Mouse (Mus musculus): Measurements from ENCODE around the gene Ints14.

The Ints14 gene

GRCm38 (mm10) chr9:65016241-65016977 is 55.7 kb downstream of the Ints14 start:
- in situ Hi-C loops (cut with MboI; ENCODE audit: unreplicated experiment in 2 of 2) = loop anchor here in 1 of 2 experiments (10.0 kb wide), 1 partner anchor 108 kb away; no protein-coding TSS in a partner anchor

- in situ Hi-C loops (cut with MboI; ENCODE audit: unreplicated experiment in 2 of 2) = loop anchor here in 1 of 2 experiments (10.0 kb wide), 1 partner anchor 108 kb away; no protein-coding TSS in a partner anchor
These were observed 56.5 kb downstream of the Ints14 start for GRCm38 (mm10) chr9:65016978-65017827.

GRCm38 (mm10) chr9:65017896-65018295 is 57.2 kb downstream of the Ints14 start:
- in situ Hi-C loops (cut with MboI; ENCODE audit: unreplicated experiment in 2 of 2) = loop anchor here in 1 of 2 experiments (10.0 kb wide), 1 partner anchor 107 kb away; no protein-coding TSS in a partner anchor

- in situ Hi-C loops (cut with MboI; ENCODE audit: unreplicated experiment in 2 of 2) = loop anchor here in 1 of 2 experiments (10.0 kb wide), 1 partner anchor 106 kb away; no protein-coding TSS in a partner anchor
These were observed 58.0 kb downstream of the Ints14 start for GRCm38 (mm10) chr9:65018588-65019121.

- in situ Hi-C loops (cut with MboI; ENCODE audit: unreplicated experiment in 2 of 2) = loop anchor here in 1 of 2 experiments (10.0 kb wide), 1 partner anchor 106 kb away; no protein-coding TSS in a partner anchor
These were observed 58.4 kb downstream of the Ints14 start for GRCm38 (mm10) chr9:65019146-65019545.

GRCm38 (mm10) chr9:65020128-65020527 is 59.4 kb downstream of the Ints14 start:
- in situ Hi-C loops (cut with MboI; ENCODE audit: unreplicated experiment in 2 of 2) = loop anchor here in 1 of 2 experiments (10.0 kb wide), 1 partner anchor 175 kb away; the partner anchor contains the start of gene Parp16

GRCm38 (mm10) chr9:65020991-65021886 is 60.5 kb downstream of the Ints14 start, which contains the start of gene Hacd3:
TSS of gene Hacd3 (minus strand) at chr9:65021693.
- in situ Hi-C loops (cut with MboI; ENCODE audit: unreplicated experiment in 2 of 2) = loop anchor here in 1 of 2 experiments (10.0 kb wide), 1 partner anchor 174 kb away; the partner anchor contains the start of gene Parp16

- in situ Hi-C loops (cut with MboI; ENCODE audit: unreplicated experiment in 2 of 2) = loop anchor here in 1 of 2 experiments (10.0 kb wide), 1 partner anchor 173 kb away; the partner anchor contains the start of gene Parp16
These were observed 61.3 kb downstream of the Ints14 start for GRCm38 (mm10) chr9:65021887-65022579.

- in situ Hi-C loops (cut with MboI; ENCODE audit: unreplicated experiment in 2 of 2) = loop anchor here in 1 of 2 experiments (10.0 kb wide), 1 partner anchor 172 kb away; the partner anchor contains the start of gene Parp16
These were observed 62.0 kb downstream of the Ints14 start for GRCm38 (mm10) chr9:65022580-65023135.

GRCm38 (mm10) chr9:65023447-65023846 is 62.7 kb downstream of the Ints14 start:
- in situ Hi-C loops (cut with MboI; ENCODE audit: unreplicated experiment in 2 of 2) = loop anchor here in 1 of 2 experiments (10.0 kb wide), 1 partner anchor 171 kb away; the partner anchor contains the start of gene Parp16

- in situ Hi-C loops (cut with MboI; ENCODE audit: unreplicated experiment in 2 of 2) = loop anchor here in 1 of 2 experiments (10.0 kb wide), 1 partner anchor 168 kb away; the partner anchor contains the start of gene Parp16
These were observed 66.5 kb downstream of the Ints14 start for GRCm38 (mm10) chr9:65027241-65027640.

GRCm38 (mm10) chr9:65028313-65028712 is 67.6 kb downstream of the Ints14 start:
- in situ Hi-C loops (cut with MboI; ENCODE audit: unreplicated experiment in 2 of 2) = loop anchor here in 1 of 2 experiments (10.0 kb wide), 1 partner anchor 166 kb away; the partner anchor contains the start of gene Parp16

- in situ Hi-C loops (cut with MboI; ENCODE audit: unreplicated experiment in 2 of 2) = loop anchor here in 1 of 2 experiments (5.0 kb wide), 1 partner anchor 41 kb away; no protein-coding TSS in a partner anchor
These were observed 70.7 kb downstream of the Ints14 start for GRCm38 (mm10) chr9:65031355-65031754.

GRCm38 (mm10) chr9:65031894-65032268 is 71.2 kb downstream of the Ints14 start:
- in situ Hi-C loops (cut with MboI; ENCODE audit: unreplicated experiment in 2 of 2) = loop anchor here in 1 of 2 experiments (5.0 kb wide), 1 partner anchor 40 kb away; no protein-coding TSS in a partner anchor

GRCm38 (mm10) chr9:65032269-65033108 is 71.8 kb downstream of the Ints14 start, which contains the start of gene Dpp8:
TSS of gene Dpp8 (plus strand) at chr9:65032414.
- in situ Hi-C loops (cut with MboI; ENCODE audit: unreplicated experiment in 2 of 2) = loop anchor here in 1 of 2 experiments (5.0 kb wide), 1 partner anchor 40 kb away; no protein-coding TSS in a partner anchor

GRCm38 (mm10) chr9:65036456-65036855 is 75.8 kb downstream of the Ints14 start:
- in situ Hi-C loops (cut with MboI; ENCODE audit: unreplicated experiment in 2 of 2) = no loop called here

All from v-Abl transformed pro-B cells (cell line).